Mouse (Mus musculus): Measurements from ENCODE around the gene Phlda3.

DNA sequence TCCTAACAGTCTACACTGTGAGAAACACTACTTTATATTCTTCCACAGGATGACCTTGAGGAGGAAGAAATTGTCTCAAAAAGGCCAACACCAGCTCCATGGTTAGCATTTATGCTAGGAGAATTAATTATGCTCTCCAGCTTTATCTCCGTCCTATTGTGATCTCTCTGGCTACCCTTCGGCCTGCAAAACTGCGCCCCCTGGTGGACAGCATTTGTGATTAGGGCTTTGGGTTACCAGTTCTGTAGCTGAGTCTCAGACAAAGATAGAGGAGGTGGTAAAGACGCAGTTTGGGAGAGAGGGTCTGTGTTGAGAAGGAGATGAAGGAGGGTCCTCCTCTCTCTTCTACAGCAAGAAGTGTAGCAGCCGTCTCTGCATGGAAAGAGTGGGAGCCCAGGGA is 23.9 kb downstream of the Phlda3 start:
- TF ChIP-seq CTCF (conservative IDR thresholded peaks at IDR 0.05; ENCODE audit: insufficient read depth, insufficient read length, low read depth, low read length): peak; percentile 86
- TF ChIP-seq POLR2A (IDR thresholded peaks at IDR 0.05; ENCODE audit: low read depth, low read length): no peak

All from kidney, adult 2 months (tissue).